Mouse (Mus musculus): Measurements from ENCODE around the gene Cabp1. TPM values are rescaled to one million over a fixed set of nuclear protein-coding genes. Genes with fewer than 3 reads are reported as not detected.

Cabp1 gene
- total and polyA plus RNA-seq, 3 experiments = 0.35 to 1.7 TPM; not detected in 1

- TF ChIP-seq ETS1 (IDR thresholded peaks at IDR 0.05; ENCODE audit: low read depth, low read length) = peak; percentile 96
- no peak for TF ChIP-seq MEF2A (IDR thresholded peaks at IDR 0.05; ENCODE audit: extremely low read depth, insufficient replicate concordance, low read depth, low read length, poor library complexity, severe bottlenecking)
- no peak for TF ChIP-seq CHD1 (IDR thresholded peaks at IDR 0.05; ENCODE audit: low read depth, low read length)
- no peak for TF ChIP-seq USF2 (IDR thresholded peaks at IDR 0.05; ENCODE audit: borderline replicate concordance in 1 of 2, insufficient read depth in 1 of 2, low read depth in 1 of 2, low read length in 2 of 2)
- peak; percentile 67; the same call in 1 of the 2 replicates for TF ChIP-seq TBP (IDR thresholded peaks at IDR 0.05; ENCODE audit: low read depth, low read length)
- TF ChIP-seq ZKSCAN1 (IDR thresholded peaks at IDR 0.05; ENCODE audit: low read depth, low read length) = no peak
- TF ChIP-seq JUND (IDR thresholded peaks at IDR 0.05; ENCODE audit: low read depth, low read length) = no peak
- TF ChIP-seq MAZ (IDR thresholded peaks at IDR 0.05; ENCODE audit: low read depth, low read length) = 0 out of 2 replicates have a peak, but pooled peaks have one; percentile 21
- peak; percentile 57; the same call in 1 of the 2 replicates for TF ChIP-seq MAX (IDR thresholded peaks at IDR 0.05; ENCODE audit: low read length)
- no peak for TF ChIP-seq NELFE (IDR thresholded peaks at IDR 0.05; ENCODE audit: low read depth, low read length)
- TF ChIP-seq KAT2A (conservative IDR thresholded peaks at IDR 0.05; ENCODE audit: low read depth, low read length) = no peak
- TF ChIP-seq BHLHE40 (IDR thresholded peaks at IDR 0.05; ENCODE audit: borderline replicate concordance, low read depth, low read length) = 0 out of 2 replicates have a peak, but pooled peaks have one; percentile 20
- no peak for TF ChIP-seq POLR2AphosphoS5 (IDR thresholded peaks at IDR 0.05; ENCODE audit: borderline replicate concordance, low read depth, low read length)
- TF ChIP-seq ZMIZ1 (IDR thresholded peaks at IDR 0.05; ENCODE audit: low read depth, low read length) = no peak
- TF ChIP-seq ZNF384 (IDR thresholded peaks at IDR 0.05; ENCODE audit: low read depth, low read length) = no peak
- TF ChIP-seq HCFC1 (IDR thresholded peaks at IDR 0.05; ENCODE audit: low read depth, low read length) = peak; percentile 44; the same call in 1 of the 2 replicates
- TF ChIP-seq POLR2AphosphoS2 (IDR thresholded peaks at IDR 0.05; ENCODE audit: low read length) = no peak
- no peak for TF ChIP-seq SMC3 (IDR thresholded peaks at IDR 0.05; ENCODE audit: low read depth, low read length)
- peak in 1 of 2 experiments; percentile 64; a peak in 2 of 4 replicates for TF ChIP-seq POLR2A (IDR thresholded peaks at IDR 0.05; ENCODE audit: control insufficient read depth in 1 of 2, insufficient read depth in 1 of 2, low read depth in 1 of 2, low read length in 2 of 2, poor library complexity in 1 of 2)
- TF ChIP-seq TCF12 (IDR thresholded peaks at IDR 0.05; ENCODE audit: low read depth, low read length) = peak; percentile 78
These were observed 38.4 kb downstream of the Cabp1 start (continued) for GRCm38 (mm10) chr5:115155831-115156230.

- Histone ChIP-seq H3K79me2 (ENCODE audit: control insufficient read depth, insufficient read depth, low read length, poor library complexity) (peaks cover 67% of the 10 kb centered on the region), H3K36me3 (ENCODE audit: control insufficient read depth in 1 of 2, insufficient read depth in 2 of 2, low read length in 2 of 2) (peaks cover 9 to 32% of the 10 kb centered on the region in 2 experiments), H3K4me1 (ENCODE audit: control insufficient read depth in 1 of 2, insufficient read depth in 2 of 2, low read length in 2 of 2) (peaks cover 7 to 29% of the 10 kb centered on the region in 2 experiments), H3K27ac (ENCODE audit: control insufficient read depth, low read depth, low read length) (peak overlapping the region; percentile 73), H3K9ac (ENCODE audit: control insufficient read depth, low read depth, low read length, poor library complexity, severe bottlenecking) (peak overlapping the region; percentile 65), H3K4me3 (ENCODE audit: control insufficient read depth in 1 of 2, insufficient read depth in 1 of 2, low read depth in 2 of 2, low read length in 2 of 2) (peak overlapping the region; percentile 38 to 45), H3K27me3 (ENCODE audit: control insufficient read depth in 1 of 2, insufficient read depth in 2 of 2, low read length in 2 of 2) (no peaks in the 10 kb centered on the region), H3K9me3 (replicated peaks; ENCODE audit: insufficient read depth, low read length) (no peaks in the 10 kb centered on the region)
- DNase-seq (ENCODE audit: low read depth, low spot score) = peak; percentile 67
- TF ChIP-seq NELFE (IDR thresholded peaks at IDR 0.05; ENCODE audit: low read depth, low read length) (no peak; the same call in 1 of the 2 replicates), SIN3A (IDR thresholded peaks at IDR 0.05; ENCODE audit: low read length) (no peak), RAD21 (IDR thresholded peaks at IDR 0.05; ENCODE audit: low read depth, low read length) (no peak), MYB (IDR thresholded peaks at IDR 0.05; ENCODE audit: low read depth, low read length) (no peak), ETS1 (IDR thresholded peaks at IDR 0.05; ENCODE audit: low read depth, low read length) (no peak), ZC3H11A (IDR thresholded peaks at IDR 0.05; ENCODE audit: low read depth, low read length) (no peak), KAT2A (conservative IDR thresholded peaks at IDR 0.05; ENCODE audit: low read depth, low read length) (no peak), MAZ (IDR thresholded peaks at IDR 0.05; ENCODE audit: low read depth, low read length) (no peak), POLR2AphosphoS2 (IDR thresholded peaks at IDR 0.05; ENCODE audit: low read length) (no peak), MAFK (IDR thresholded peaks at IDR 0.05; ENCODE audit: borderline replicate concordance, low read depth, low read length) (no peak), MEF2A (IDR thresholded peaks at IDR 0.05; ENCODE audit: extremely low read depth, insufficient replicate concordance, low read depth, low read length, poor library complexity, severe bottlenecking) (no peak), TCF12 (IDR thresholded peaks at IDR 0.05; ENCODE audit: low read depth, low read length) (no peak), MXI1 (IDR thresholded peaks at IDR 0.05; ENCODE audit: low read depth, low read length) (0 out of 2 replicates have a peak, but pooled peaks have one; percentile 35), RCOR1 (IDR thresholded peaks at IDR 0.05; ENCODE audit: low read depth, low read length) (no peak), TAL1 (IDR thresholded peaks at IDR 0.05; ENCODE audit: low read length) (no peak), ZMIZ1 (IDR thresholded peaks at IDR 0.05; ENCODE audit: low read depth, low read length) (no peak), E2F4 (IDR thresholded peaks at IDR 0.05; ENCODE audit: borderline replicate concordance, low read depth, low read length) (no peak), EP300 (IDR thresholded peaks at IDR 0.05; ENCODE audit: low read depth in 1 of 2, low read length in 2 of 2) (no peak), MAX (IDR thresholded peaks at IDR 0.05; ENCODE audit: low read length) (peak; percentile 49), JUND (IDR thresholded peaks at IDR 0.05; ENCODE audit: low read depth, low read length) (no peak), NRF1 (IDR thresholded peaks at IDR 0.05; ENCODE audit: insufficient read depth, low read depth, low read length, poor library complexity, severe bottlenecking) (no peak), USF2 (IDR thresholded peaks at IDR 0.05; ENCODE audit: borderline replicate concordance in 1 of 2, insufficient read depth in 1 of 2, low read depth in 1 of 2, low read length in 2 of 2) (no peak), MYC (IDR thresholded peaks at IDR 0.05; ENCODE audit: low read depth, low read length) (peak; percentile 64; the same call in 1 of the 2 replicates)
These were observed 39.0 kb downstream of the Cabp1 start for GRCm38 (mm10) chr5:115155156-115155631.

All from MEL (cell line).